Mouse (Mus musculus) cortical plate, adult 2 months (tissue): Measurements from ENCODE around the gene Aspn. TPM values are rescaled to one million over a fixed set of nuclear protein-coding genes. Genes with fewer than 3 reads are reported as not detected.
A peak's percentile ranks its signal among the peaks of the same experiment; 100 is the strongest.

Experiments used
- H3K27ac ChIP-seq: fragments of 200-500 bp; 2 replicates; pipeline ENCODE4 v1.5.1; 2012; ENCODE audit warnings: low read length, control low read depth, inconsistent platforms; ENCODE audit not compliant: insufficient read depth
- H3K4me1 ChIP-seq: fragments of 200-500 bp; 2 replicates; pipeline ENCODE4 v1.6.1; 2011; ENCODE audit warnings: low read length; ENCODE audit not compliant: control insufficient read depth, insufficient read depth
- H3K4me3 ChIP-seq: fragments of 200-500 bp; 2 replicates; pipeline ENCODE4 v1.5.1; 2011; ENCODE audit warnings: mild to moderate bottlenecking, low read length, control low read depth; ENCODE audit not compliant: insufficient read depth
- CTCF ChIP-seq: fragments of 200-500 bp; IDR thresholded peaks from 2 replicates; pipeline ENCODE4 v1.5.1; 2011; ENCODE audit warnings: mild to moderate bottlenecking, control low read depth, low read length; ENCODE audit not compliant: insufficient read depth; ENCODE audit errors: extremely low read depth
- POLR2A ChIP-seq: fragments of 200-500 bp; IDR thresholded peaks from 2 replicates; pipeline ENCODE4 v1.6.1; 2011; ENCODE audit warnings: mild to moderate bottlenecking, low read length, control low read depth; ENCODE audit not compliant: insufficient read depth; ENCODE audit errors: extremely low read depth
- polyA plus RNA-seq: library from polyadenylated mRNA; depleted of rRNA; stranded (reverse); fragments of >200 nt; gene quantifications from 2 replicates; pipeline ENCODE4 v1.2.3, GENCODE M21; 2012

The Aspn gene
- polyA plus RNA-seq, 1 experiment: 1.2 TPM

DNA sequence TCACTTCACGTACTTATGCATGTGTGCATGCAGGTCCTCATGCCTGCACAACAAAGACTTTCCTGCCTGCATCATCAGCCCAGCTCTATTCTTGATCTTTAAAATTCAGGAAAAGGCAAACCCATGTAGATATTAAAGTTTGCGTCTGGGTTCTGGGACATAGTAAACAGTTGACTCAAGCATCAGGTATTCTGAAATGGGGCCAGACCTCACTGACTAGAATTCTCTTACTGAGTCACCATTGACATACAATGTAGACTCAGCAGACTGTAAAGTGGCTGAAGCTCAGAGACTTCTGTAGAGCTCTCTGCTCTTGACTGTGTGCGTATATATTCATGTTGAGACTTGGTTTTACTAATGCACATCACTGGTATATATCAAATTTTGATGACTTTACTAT, 5.4 kb downstream of the Aspn start:
- no peak overlapping the region for H3K4me3 ChIP-seq
- TF ChIP-seq POLR2A (no peak), CTCF (no peak)
- no peaks in the 10 kb centered on the region for H3K4me1 ChIP-seq
- no peak overlapping the region for H3K27ac ChIP-seq

DNA sequence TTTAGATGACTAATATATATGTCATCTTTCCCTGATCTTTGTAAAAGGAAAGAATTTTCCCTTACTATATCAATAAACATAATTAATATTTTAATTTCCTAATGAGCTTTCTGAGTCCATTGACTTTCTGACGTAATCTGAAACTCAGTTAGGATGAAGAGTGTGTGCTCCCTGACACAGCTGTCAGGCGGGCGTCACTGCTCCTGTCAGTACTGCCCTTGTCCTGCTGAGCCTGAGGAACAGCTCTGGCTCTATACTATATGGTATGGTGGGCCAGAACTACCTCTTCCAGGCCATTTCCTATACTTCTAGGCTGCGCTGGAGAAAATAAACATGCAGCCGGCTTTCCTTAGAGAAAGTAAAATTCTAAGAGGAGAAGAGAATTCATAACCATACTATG, 10.3 kb downstream of the Aspn start:
- Histone ChIP-seq H3K27ac (no peak overlapping the region), H3K4me1 (no peaks in the 10 kb centered on the region), H3K4me3 (no peak overlapping the region)
- TF ChIP-seq CTCF (no peak), POLR2A (no peak)

DNA sequence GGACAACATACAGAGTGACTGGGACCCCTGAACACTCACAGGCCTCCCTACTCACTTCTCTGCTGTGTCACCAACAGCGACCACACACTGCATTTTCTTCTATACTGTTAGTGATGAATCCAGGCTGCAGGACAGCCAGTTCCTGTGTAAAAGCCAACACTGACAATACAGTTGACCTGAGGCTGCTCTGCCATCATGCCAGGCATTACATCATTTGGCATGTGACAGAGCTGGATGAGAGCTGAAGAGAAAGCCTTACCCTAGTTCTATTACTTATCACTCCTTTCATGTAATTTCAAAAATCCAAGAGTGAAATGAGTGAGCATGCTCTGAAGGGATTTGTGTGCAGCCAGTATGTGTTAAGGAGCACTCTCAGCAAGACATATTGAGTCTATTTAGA, 12.0 kb downstream of the Aspn start:
- TF ChIP-seq CTCF: no peak
- no peak for TF ChIP-seq POLR2A
- Histone ChIP-seq H3K4me3 (no peak overlapping the region), H3K27ac (no peak overlapping the region)

DNA sequence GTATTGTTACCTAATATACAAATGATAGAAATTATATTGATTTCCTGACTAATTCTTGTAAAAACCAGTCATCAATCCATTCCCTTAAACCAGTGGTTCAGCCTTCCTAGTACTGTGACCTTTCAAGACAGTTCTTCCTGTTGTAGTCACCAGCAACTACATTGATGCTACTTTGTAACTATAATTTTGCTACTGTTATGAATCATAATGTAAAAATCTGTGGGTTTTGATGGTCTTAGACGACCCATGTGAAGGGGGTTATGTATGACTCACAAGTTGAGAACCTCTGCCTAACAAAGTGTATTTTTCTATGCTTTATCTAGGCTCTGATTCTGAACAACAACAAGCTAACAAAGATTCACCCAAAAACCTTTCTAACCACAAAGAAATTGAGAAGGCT, 12.7 kb downstream of the Aspn start:
- no peak for TF ChIP-seq POLR2A
- TF ChIP-seq CTCF: no peak
- H3K4me1 ChIP-seq: no peaks in the 10 kb centered on the region
- H3K4me3 ChIP-seq: no peak overlapping the region
- no peak overlapping the region for H3K27ac ChIP-seq

More for the DNA sequence above, 12.0 kb downstream of the Aspn start:
- no peaks in the 10 kb centered on the region for H3K4me1 ChIP-seq

DNA sequence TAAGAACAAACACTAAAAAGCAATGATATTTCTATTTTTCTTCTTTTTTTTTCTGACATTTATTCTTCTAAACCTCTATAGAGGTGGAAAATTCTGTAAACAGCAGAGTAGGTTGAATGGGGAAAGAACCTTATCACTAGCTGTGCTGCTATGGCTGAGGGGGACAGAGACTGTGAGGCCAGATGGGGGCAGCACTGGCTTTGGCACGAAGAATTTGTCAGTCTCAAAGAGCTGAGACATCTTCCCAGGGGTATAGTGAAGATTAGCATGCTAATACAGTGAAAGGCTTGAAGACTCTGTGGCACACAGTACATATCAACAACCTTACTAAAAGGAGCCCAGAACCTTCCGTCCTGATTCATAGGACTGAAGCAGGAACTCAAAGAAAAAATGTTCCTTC, 14.9 kb downstream of the Aspn start:
- no peak overlapping the region for H3K27ac ChIP-seq
- no peaks in the 10 kb centered on the region for H3K4me1 ChIP-seq
- H3K4me3 ChIP-seq: no peak overlapping the region
- no peak for TF ChIP-seq POLR2A
- peak; percentile 24; the same call in 1 of the 2 replicates for TF ChIP-seq CTCF

DNA sequence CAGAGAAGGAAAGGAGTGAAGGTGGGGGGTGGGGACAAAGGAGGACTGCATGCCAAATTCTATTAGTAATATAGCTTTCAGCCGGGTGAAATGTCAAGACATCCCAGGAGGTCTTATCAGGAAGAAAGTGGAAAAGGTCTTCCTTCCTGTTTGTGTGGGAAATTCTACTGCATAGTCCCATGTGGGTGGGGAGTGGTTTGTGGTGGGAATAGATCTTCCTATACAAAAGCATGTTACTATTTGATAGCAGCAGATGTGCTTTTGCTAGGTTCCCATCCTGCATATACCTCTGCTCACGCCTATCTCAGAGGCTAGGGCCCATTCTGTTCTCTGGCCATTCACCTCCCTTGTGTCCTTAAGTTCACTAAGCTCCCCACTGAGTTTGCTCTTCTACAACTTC, 16.6 kb downstream of the Aspn start:
- H3K4me1 ChIP-seq: no peaks in the 10 kb centered on the region
- no peak overlapping the region for H3K27ac ChIP-seq
- H3K4me3 ChIP-seq: no peak overlapping the region
- TF ChIP-seq POLR2A (no peak), CTCF (no peak)

DNA sequence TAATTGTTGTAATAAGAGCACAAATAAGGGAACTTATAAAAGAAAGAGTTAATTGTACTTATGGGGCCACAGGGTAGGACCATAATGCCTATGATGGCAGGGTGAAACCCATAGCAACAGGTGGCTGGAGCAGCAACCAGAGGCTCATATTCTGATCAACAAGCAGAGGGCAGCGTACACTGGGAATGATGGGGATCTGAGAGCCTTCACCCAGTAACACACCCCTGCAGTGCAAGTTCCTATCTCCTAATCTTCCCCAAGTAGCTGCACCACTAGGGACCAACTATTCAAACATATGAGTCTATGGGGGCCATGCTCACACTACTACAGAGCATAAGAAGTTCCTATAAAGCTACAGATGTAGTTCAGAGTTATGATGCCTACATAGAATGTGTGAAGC, 20.1 kb downstream of the Aspn start:
- TF ChIP-seq POLR2A (no peak), CTCF (no peak)
- Histone ChIP-seq H3K4me1 (no peaks in the 10 kb centered on the region), H3K27ac (no peak overlapping the region), H3K4me3 (no peak overlapping the region)

DNA sequence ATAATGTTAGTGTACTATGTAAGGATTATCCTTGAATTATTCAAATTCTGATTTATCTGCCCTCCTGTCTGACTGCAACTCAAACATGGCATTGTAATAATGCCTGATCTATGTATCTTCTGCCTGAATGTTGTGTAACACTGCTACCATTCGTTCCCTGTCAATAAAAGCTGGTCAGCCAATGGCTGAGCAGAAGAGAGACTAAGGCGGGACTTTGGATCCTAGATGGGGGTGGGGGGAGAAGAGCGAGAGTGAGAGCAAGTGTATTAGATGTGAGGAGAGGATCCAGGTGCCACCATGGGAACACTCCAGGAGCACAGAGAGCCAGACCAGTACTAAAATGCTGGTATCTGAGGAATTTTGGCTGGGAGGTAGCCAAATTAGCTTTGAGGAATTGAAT, 26.1 kb downstream of the Aspn start:
- Histone ChIP-seq H3K4me3 (no peak overlapping the region), H3K27ac (no peak overlapping the region), H3K4me1 (no peaks in the 10 kb centered on the region)
- TF ChIP-seq POLR2A (no peak), CTCF (no peak)

DNA sequence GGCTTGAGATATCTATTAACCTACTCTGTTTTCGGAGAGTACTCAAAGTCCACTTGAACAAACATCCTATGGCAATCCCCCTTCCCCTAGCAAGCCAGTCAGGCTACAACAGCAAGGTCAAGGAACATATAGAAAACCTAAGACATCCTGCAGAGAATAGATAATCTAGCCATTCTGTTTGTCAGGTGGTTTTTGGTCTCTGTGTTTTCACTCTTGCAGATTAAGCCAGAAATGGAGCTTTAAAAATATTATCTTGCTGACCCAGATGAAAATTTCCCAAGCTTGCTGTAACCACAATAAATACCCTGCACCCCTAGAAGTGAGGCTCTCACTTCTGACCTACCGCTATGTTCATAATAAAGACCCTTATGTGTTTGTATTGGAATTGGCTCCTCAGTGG, 27.2 kb downstream of the Aspn start:
- TF ChIP-seq CTCF (no peak), POLR2A (no peak)

DNA sequence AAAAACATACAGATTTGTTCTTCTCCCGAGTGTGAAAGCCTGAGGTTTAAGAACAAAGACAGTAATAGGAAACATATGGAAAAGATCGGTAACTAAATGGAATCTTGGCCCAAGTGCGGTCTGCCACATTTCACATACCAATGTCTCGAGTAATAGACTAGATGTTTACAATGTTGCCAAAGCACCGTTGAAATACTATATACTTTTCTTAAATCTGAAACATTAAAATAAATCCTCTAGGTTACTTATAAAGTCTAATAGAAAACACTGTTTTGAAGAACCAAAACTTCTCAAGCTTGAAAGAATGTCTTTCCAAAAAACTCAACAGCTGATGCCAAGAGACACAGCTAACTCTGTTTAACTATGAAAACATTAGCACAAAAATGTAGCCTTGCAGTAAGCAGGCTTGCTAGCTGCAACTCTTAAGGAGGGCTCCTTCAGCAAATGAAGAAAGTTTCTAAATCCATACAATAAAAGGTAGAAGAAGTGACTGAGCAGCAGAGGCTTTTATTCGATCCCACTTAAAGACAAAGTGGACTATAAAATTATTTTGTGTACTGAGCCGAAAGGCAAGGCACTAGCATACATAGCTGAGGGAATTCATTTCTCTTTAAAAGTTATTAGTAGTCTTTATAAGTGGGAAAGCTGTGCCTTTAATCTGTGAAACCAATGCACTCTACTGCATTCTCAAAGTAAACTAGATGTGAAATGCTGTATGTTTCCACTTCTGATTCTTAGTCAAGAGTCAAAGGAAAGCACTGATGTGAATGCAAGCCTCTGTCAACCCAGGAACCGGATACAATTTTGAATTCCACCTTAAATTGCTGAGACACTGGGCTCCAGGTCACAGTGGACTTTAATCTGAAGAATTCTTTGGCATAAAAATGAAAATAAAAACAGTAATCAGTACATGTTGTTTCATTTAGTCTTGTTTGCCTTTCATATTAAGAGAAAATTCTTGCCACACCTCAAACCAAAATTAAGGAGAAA, 37.6 kb downstream of the Aspn start, which contains the start of gene Omd:
Gene Omd (plus strand): TSS at position 922 of the 990 bp plus-strand sequence.
- Histone ChIP-seq H3K4me3 (no peak within 1 kb of the TSS), H3K4me1 (no peaks in the 10 kb centered on the region), H3K27ac (no peak within 1 kb of the TSS)
- TF ChIP-seq CTCF (no peak), POLR2A (no peak)

More for the DNA sequence above, 27.2 kb downstream of the Aspn start:
- Histone ChIP-seq H3K4me1 (no peaks in the 10 kb centered on the region), H3K27ac (no peak overlapping the region), H3K4me3 (no peak overlapping the region)
